Mouse (Mus musculus): ENCODE data around the gene Tcp11l2. TPM values are rescaled to one million over a fixed set of nuclear protein-coding genes. Genes with fewer than 3 reads are reported as not detected.
A peak's percentile ranks its signal among the peaks of the same experiment; 100 is the strongest.

The Tcp11l2 gene
- polyA plus RNA-seq, 1 experiment: 32.3 TPM

DNA sequence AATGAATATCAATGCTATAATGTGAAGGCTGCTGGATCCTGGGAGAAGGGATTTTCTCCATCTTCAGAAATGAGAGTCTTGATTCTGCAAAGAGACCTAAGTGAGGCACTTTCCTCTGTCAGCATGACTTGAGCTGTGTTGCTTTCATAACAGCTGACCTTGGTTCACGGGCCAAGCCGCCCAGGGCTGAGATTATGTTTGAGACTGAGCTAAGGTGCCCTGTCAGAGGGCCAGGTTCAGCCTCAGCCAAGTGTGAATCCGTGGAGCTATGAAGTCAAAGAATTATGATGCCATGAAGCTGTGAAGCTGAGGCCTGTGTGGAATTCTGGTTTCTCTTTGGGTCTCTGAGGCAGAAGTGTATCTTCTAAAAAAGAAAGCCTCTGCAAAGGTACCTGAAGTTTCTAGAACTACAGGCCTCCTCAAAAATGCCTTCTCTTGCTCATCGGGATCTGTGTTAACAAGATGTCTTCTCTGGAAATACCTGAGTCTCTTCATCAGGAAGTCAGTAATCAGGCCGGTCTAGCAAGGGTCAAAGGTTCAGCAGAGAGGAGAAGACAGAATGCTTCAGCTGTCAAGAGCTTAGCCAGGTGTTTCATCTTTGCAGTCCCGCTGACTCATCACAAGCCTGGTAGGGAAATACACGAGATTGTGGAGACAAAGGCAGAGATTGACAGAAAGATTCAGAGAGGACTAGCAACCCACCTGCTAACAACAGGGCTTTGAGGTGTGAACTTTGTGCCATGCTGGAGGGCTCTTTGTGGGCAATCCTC, 31.4 kb upstream of the Tcp11l2 start:
- TF ChIP-seq CTCF (conservative IDR thresholded peaks at IDR 0.05; ENCODE audit: insufficient read depth, insufficient read length, low read depth, low read length): no peak
- Histone ChIP-seq H3K27ac (ENCODE audit: insufficient read depth, low read depth, low read length) (no peak overlapping the region), H3K36me3 (ENCODE audit: control insufficient read depth, insufficient read depth, low read length) (no peaks in the 10 kb centered on the region), H3K27me3 (replicated peaks; ENCODE audit: control insufficient read depth, insufficient read depth, low read length) (no peaks in the 10 kb centered on the region), H3K4me3 (ENCODE audit: insufficient read depth, low read depth, low read length) (no peak overlapping the region), H3K4me1 (ENCODE audit: control insufficient read depth, insufficient read depth, low read length) (no peaks in the 10 kb centered on the region)
- DNase-seq: peak; percentile 63
- WGBS: 36% methylated on average over 7 of the region's 7 CpGs

DNA sequence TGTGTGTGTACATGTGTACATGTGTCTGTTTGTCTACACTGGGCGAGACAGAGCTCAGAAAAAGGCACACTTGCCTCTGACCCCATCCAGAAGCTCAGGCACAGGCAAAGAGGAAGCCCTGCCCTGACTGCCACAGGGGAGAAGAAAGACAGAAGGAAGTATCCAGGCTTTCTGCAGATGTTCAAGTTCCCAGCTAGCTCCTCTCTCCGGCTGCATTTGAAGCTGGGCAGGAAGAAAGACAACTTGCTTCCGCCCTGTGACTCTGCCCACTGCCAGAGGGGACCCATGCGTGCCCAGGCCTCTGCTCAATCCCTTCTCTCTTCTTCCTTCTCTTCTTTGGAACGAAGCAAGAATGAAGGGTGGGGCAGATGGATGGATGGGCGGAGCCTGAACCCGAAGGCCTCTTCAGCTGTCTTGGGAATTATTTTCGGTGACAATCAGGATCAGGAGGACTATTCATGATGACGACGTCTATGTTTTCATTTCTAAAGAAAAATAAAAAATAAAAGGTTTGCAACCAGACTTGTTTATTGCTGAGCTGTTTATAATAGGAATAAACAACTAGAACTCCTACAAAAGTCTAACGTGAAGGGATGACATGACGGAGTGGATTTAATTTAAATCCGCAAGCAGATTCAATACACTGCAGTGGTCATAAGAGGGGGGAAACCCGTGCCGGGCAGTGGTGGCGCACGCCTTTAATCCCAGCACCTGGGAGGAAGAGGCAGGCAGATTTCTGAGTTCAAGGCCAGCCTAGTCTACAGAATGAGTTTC, 27.1 kb upstream of the Tcp11l2 start:
- H3K27ac ChIP-seq (ENCODE audit: insufficient read depth, low read depth, low read length): no peak overlapping the region
- no peak for TF ChIP-seq POLR2A (IDR thresholded peaks at IDR 0.05; ENCODE audit: low read depth, low read length)
- no peak for TF ChIP-seq CTCF (conservative IDR thresholded peaks at IDR 0.05; ENCODE audit: insufficient read depth, insufficient read length, low read depth, low read length)
- no peak for DNase-seq
- no peaks in the 10 kb centered on the region for H3K4me1 ChIP-seq (ENCODE audit: control insufficient read depth, insufficient read depth, low read length)
- H3K27me3 ChIP-seq (replicated peaks; ENCODE audit: control insufficient read depth, insufficient read depth, low read length): no peaks in the 10 kb centered on the region
- H3K4me3 ChIP-seq (ENCODE audit: insufficient read depth, low read depth, low read length): no peak overlapping the region
- H3K36me3 ChIP-seq (ENCODE audit: control insufficient read depth, insufficient read depth, low read length): no peaks in the 10 kb centered on the region
- 82% methylated on average over 17 of the region's 17 CpGs for WGBS

DNA sequence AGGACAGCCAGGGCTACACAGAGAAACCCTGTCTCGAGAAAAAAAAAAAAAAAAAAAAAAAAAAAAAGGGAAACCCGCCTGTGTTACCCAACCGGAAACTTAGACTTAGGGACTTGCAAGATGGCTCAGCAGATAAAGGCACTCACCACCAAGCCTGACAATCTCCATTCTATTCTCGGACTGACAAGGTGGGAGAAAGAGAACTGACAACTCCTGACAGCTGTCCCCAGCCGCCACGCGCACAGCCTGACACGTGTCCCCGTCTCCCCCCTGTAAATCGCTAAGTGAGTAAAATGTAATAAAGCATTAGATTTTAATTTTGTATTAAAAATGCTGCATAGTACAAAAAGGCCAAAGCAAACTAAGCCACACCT, 26.5 kb upstream of the Tcp11l2 start:
- WGBS: 80% methylated on average over 10 of the region's 10 CpGs
- no peak for DNase-seq
- H3K27ac ChIP-seq (ENCODE audit: insufficient read depth, low read depth, low read length): no peak overlapping the region
- no peaks in the 10 kb centered on the region for H3K27me3 ChIP-seq (replicated peaks; ENCODE audit: control insufficient read depth, insufficient read depth, low read length)
- no peak overlapping the region for H3K4me3 ChIP-seq (ENCODE audit: insufficient read depth, low read depth, low read length)
- TF ChIP-seq POLR2A (IDR thresholded peaks at IDR 0.05; ENCODE audit: low read depth, low read length): no peak
- H3K4me1 ChIP-seq (ENCODE audit: control insufficient read depth, insufficient read depth, low read length): no peaks in the 10 kb centered on the region
- no peaks in the 10 kb centered on the region for H3K36me3 ChIP-seq (ENCODE audit: control insufficient read depth, insufficient read depth, low read length)

DNA sequence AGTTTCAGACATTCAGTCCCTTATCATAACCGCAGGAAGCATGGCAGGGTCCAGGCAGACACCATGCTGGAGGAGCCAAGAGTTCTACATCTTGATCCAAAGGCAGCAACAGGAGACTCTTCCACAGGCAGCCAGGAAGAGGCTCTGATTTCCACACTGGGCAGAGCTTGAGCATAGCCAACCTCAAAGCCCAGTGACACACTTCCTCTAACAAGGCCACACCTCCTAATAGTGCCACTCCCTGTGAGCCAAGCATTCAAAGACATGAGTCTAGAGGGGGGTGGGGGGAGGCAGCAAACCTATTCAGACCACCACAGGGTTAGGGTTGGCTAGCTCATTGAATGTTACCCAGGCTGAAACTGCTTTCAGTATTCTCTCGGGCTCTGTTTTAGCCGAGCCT, 24.6 kb upstream of the Tcp11l2 start:
- H3K27me3 ChIP-seq (replicated peaks; ENCODE audit: control insufficient read depth, insufficient read depth, low read length): no peaks in the 10 kb centered on the region
- no peak for TF ChIP-seq CTCF (conservative IDR thresholded peaks at IDR 0.05; ENCODE audit: insufficient read depth, insufficient read length, low read depth, low read length)
- no peak for TF ChIP-seq POLR2A (IDR thresholded peaks at IDR 0.05; ENCODE audit: low read depth, low read length)
- no peaks in the 10 kb centered on the region for H3K36me3 ChIP-seq (ENCODE audit: control insufficient read depth, insufficient read depth, low read length)
- no peak for DNase-seq
- no peak overlapping the region for H3K27ac ChIP-seq (ENCODE audit: insufficient read depth, low read depth, low read length)
- H3K4me3 ChIP-seq (ENCODE audit: insufficient read depth, low read depth, low read length): no peak overlapping the region
- H3K4me1 ChIP-seq (ENCODE audit: control insufficient read depth, insufficient read depth, low read length): no peaks in the 10 kb centered on the region
- WGBS: 93% methylated on average over 3 of the region's 3 CpGs

DNA sequence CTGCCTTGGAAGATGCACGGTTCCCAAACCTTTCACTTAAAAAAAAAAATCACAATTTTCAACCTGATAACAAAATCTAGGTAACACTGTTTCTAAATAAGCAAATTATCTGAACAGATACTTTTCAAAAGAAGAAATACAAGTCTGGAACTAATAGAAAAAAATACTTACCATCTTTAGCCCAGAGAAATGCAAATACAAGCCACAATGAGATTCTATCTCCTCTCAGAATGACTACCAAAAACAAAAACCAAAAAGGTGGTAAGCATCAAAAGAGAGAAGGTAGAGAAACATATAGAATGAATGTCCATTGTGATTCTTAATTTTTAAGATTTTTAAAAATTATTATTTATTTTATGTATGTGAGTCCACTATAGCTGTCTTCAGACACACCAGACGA, 23.9 kb upstream of the Tcp11l2 start:
- 98% methylated on average over 2 of the region's 2 CpGs for WGBS
- Histone ChIP-seq H3K4me3 (ENCODE audit: insufficient read depth, low read depth, low read length) (no peak overlapping the region), H3K27ac (ENCODE audit: insufficient read depth, low read depth, low read length) (no peak overlapping the region), H3K36me3 (ENCODE audit: control insufficient read depth, insufficient read depth, low read length) (no peaks in the 10 kb centered on the region), H3K27me3 (replicated peaks; ENCODE audit: control insufficient read depth, insufficient read depth, low read length) (no peaks in the 10 kb centered on the region), H3K4me1 (ENCODE audit: control insufficient read depth, insufficient read depth, low read length) (no peaks in the 10 kb centered on the region)
- TF ChIP-seq CTCF (conservative IDR thresholded peaks at IDR 0.05; ENCODE audit: insufficient read depth, insufficient read length, low read depth, low read length) (no peak), POLR2A (IDR thresholded peaks at IDR 0.05; ENCODE audit: low read depth, low read length) (no peak)
- DNase-seq: no peak

DNA sequence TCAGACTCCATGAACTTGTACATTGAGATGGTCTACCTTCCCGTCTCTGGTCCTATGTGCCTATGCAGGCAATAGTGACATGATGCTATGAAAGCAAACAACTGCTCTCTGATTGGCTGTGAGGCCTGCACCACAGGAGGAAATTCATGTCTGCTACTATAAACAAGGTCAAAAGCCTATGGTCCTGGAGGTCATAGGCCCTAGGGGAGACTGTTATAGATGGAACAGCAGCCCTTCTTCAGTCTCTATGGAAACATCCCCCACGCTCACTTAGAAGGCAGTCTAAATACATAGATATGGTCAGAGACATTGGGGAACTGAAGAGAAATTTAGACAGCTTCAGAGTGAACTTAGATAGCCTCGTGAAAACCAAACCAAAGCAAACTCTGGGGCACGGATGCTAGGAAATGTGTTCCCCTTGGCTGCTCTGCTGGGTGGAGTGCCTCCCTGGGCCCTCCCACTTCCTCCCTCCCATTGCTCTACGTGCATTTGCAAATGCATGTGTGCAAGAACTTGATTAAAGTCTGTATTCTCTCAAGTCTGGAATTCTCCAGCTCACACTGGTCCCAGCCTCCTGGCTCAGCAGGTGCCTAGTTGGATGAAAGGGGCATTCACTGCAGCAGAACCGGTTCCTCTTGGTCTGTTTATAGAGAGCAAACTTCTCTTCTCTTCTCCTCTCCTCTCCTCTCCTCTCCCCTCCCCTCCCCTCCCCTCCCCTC, 22.0 kb upstream of the Tcp11l2 start:
- no peaks in the 10 kb centered on the region for H3K27me3 ChIP-seq (replicated peaks; ENCODE audit: control insufficient read depth, insufficient read depth, low read length)
- WGBS: 36% methylated on average over 6 of the region's 6 CpGs
- peak overlapping the region; percentile 39 for H3K27ac ChIP-seq (ENCODE audit: insufficient read depth, low read depth, low read length)
- TF ChIP-seq POLR2A (IDR thresholded peaks at IDR 0.05; ENCODE audit: low read depth, low read length) (no peak), CTCF (conservative IDR thresholded peaks at IDR 0.05; ENCODE audit: insufficient read depth, insufficient read length, low read depth, low read length) (no peak)
- no peaks in the 10 kb centered on the region for H3K4me1 ChIP-seq (ENCODE audit: control insufficient read depth, insufficient read depth, low read length)
- peak; percentile 70 for DNase-seq
- H3K36me3 ChIP-seq (ENCODE audit: control insufficient read depth, insufficient read depth, low read length): no peaks in the 10 kb centered on the region
- no peak overlapping the region for H3K4me3 ChIP-seq (ENCODE audit: insufficient read depth, low read depth, low read length)

DNA sequence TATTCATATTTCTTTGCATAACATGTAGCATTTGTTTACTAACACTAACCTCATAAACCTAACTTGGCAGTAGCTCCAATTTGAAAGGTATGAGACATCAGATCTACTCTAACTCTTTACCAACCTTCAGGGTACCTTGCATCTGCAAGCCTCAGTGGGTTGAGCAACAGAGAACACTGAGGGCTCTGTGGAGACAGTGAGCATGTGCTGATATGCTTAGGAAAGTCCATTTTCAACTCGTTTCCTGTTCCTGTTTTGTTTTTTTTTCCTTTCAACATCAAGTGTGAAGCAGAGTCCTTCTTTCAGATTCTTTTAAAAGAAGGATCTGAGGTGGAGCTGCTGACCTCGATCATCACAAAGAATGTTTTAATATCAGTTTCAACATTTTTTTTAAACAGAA, 20.3 kb upstream of the Tcp11l2 start:
- Histone ChIP-seq H3K4me3 (ENCODE audit: insufficient read depth, low read depth, low read length) (no peak overlapping the region), H3K4me1 (ENCODE audit: control insufficient read depth, insufficient read depth, low read length) (no peaks in the 10 kb centered on the region), H3K36me3 (ENCODE audit: control insufficient read depth, insufficient read depth, low read length) (no peaks in the 10 kb centered on the region), H3K27ac (ENCODE audit: insufficient read depth, low read depth, low read length) (no peak overlapping the region), H3K27me3 (replicated peaks; ENCODE audit: control insufficient read depth, insufficient read depth, low read length) (no peaks in the 10 kb centered on the region)
- TF ChIP-seq POLR2A (IDR thresholded peaks at IDR 0.05; ENCODE audit: low read depth, low read length) (no peak), CTCF (conservative IDR thresholded peaks at IDR 0.05; ENCODE audit: insufficient read depth, insufficient read length, low read depth, low read length) (no peak)
- no peak for DNase-seq
- WGBS: 59% methylated on average over 2 of the region's 2 CpGs

Data from kidney, adult 2 months (tissue).